In genomic region chr1:131528081-131528507, GRCm38 (mm10) we compare ENCODE assay signal across 8 mouse cellular contexts. TPM values are rescaled to one million over a fixed set of nuclear protein-coding genes. Genes with fewer than 3 reads are reported as not detected.
DNase-seq lines count a peak whose midpoint lies in the region; ATAC-seq and TF ChIP-seq lines count a peak whose summit lies in the region.

No protein-coding gene starts in this region.

- no peak for TF ChIP-seq RAD21 in CH12.LX (IDR thresholded peaks at IDR 0.05; ENCODE audit: low read depth, low read length)

- no peak for TF ChIP-seq CTCF in CH12.LX (conservative IDR thresholded peaks at IDR 0.05 in 1 of 2, IDR thresholded peaks at IDR 0.05 in 1 of 2; ENCODE audit: low read depth in 2 of 2, low read length in 2 of 2)

- WGBS in embryonic facial prominence, embryonic 13.5 days: under 1% methylated on average over 34 of the region's 34 CpGs
- WGBS in liver, embryonic 16.5 days (ENCODE audit: insufficient replicate concordance): under 1% methylated on average over 34 of the region's 34 CpGs
- under 1% methylated on average over 34 of the region's 34 CpGs for WGBS in neural tube, embryonic 12.5 days

- ATAC-seq in embryonic facial prominence, embryonic 13.5 days (ENCODE audit: insufficient number of reproducible peaks, insufficient read depth, low FRiP score, low TSS enrichment, low read depth): no peak
- peak; percentile 8 for ATAC-seq in liver, embryonic 16.5 days (ENCODE audit: low read depth)
- ATAC-seq in neural tube, embryonic 12.5 days (ENCODE audit: low FRiP score, low read depth): no peak

- peak overlapping the region; percentile 38; the same call in 1 of the 2 replicates for H3K4me2 ChIP-seq in CH12.LX (ENCODE audit: insufficient read depth, low read depth, poor library complexity, severe bottlenecking)
- peak overlapping the region; percentile 87 for H3K4me2 ChIP-seq in embryonic facial prominence, embryonic 13.5 days
- peak overlapping the region; percentile 96 for H3K4me2 ChIP-seq in liver, embryonic 16.5 days (ENCODE audit: low read depth, low read length)
- H3K4me2 ChIP-seq in neural tube, embryonic 12.5 days (replicated peaks): peak overlapping the region; percentile 96

- H3K4me3 ChIP-seq in CH12.LX (replicated peaks in 1 of 3; ENCODE audit: low read depth in 2 of 3, low read length in 2 of 3, poor library complexity in 1 of 3): peak overlapping the region; percentile 80 to 96 (median 86)
- H3K4me3 ChIP-seq in embryonic facial prominence, embryonic 13.5 days: peak overlapping the region; percentile 71
- peak overlapping the region; percentile 81 for H3K4me3 ChIP-seq in liver, embryonic 16.5 days (ENCODE audit: low read depth, low read length)
- H3K4me3 ChIP-seq in neural tube, embryonic 12.5 days: peak overlapping the region; percentile 60

- H3K9ac ChIP-seq in CH12.LX (ENCODE audit: insufficient read depth, low read depth): peak overlapping the region; percentile 62
- H3K9ac ChIP-seq in embryonic facial prominence, embryonic 13.5 days: peak overlapping the region; percentile 77
- peak overlapping the region; percentile 68 for H3K9ac ChIP-seq in liver, embryonic 16.5 days (ENCODE audit: low read depth, low read length)
- H3K9ac ChIP-seq in neural tube, embryonic 12.5 days: peak overlapping the region; percentile 53

- no peaks in the 10 kb centered on the region for H3K9me3 ChIP-seq in CH12.LX (replicated peaks; ENCODE audit: low read length)
- no peaks in the 10 kb centered on the region for H3K9me3 ChIP-seq in embryonic facial prominence, embryonic 13.5 days
- no peaks in the 10 kb centered on the region for H3K9me3 ChIP-seq in liver, embryonic 16.5 days (replicated peaks; ENCODE audit: control insufficient read depth, low read length)
- H3K9me3 ChIP-seq in neural tube, embryonic 12.5 days: no peaks in the 10 kb centered on the region

- H3K27me3 ChIP-seq in CH12.LX (replicated peaks): no peaks in the 10 kb centered on the region
- no peaks in the 10 kb centered on the region for H3K27me3 ChIP-seq in embryonic facial prominence, embryonic 13.5 days
- H3K27me3 ChIP-seq in liver, embryonic 16.5 days (ENCODE audit: control insufficient read depth, insufficient read depth, low read depth, low read length): no peaks in the 10 kb centered on the region
- no peaks in the 10 kb centered on the region for H3K27me3 ChIP-seq in neural tube, embryonic 12.5 days (replicated peaks)

- peak; percentile 22 for TF ChIP-seq POLR2A in CH12.LX (IDR thresholded peaks at IDR 0.05; ENCODE audit: low read depth, low read length)

- DNase-seq in CH12.LX (ENCODE audit: extremely low read depth): peak; percentile 42
- peak; percentile 84 for DNase-seq in adrenal gland, postnatal 25 days
- DNase-seq in heart, adult 9 months (ENCODE audit: low spot score in 2 of 2): peak; percentile 61 to 75
- peak; percentile 59 for DNase-seq in kidney, adult 9 months
- DNase-seq in thymus, postnatal 4 days: no peak

- peaks cover 2 to 44% of the 10 kb centered on the region in 2 experiments; a peak in 3 of 4 replicates for H3K4me1 ChIP-seq in CH12.LX (ENCODE audit: control insufficient read depth in 1 of 2, insufficient read depth in 2 of 2)
- peaks cover 41% of the 10 kb centered on the region for H3K4me1 ChIP-seq in embryonic facial prominence, embryonic 13.5 days
- H3K4me1 ChIP-seq in liver, embryonic 16.5 days (ENCODE audit: control insufficient read depth, low read depth, low read length): peaks cover 25% of the 10 kb centered on the region
- peaks cover 40% of the 10 kb centered on the region for H3K4me1 ChIP-seq in neural tube, embryonic 12.5 days

- peaks cover 0 to 17% of the 10 kb centered on the region in 2 experiments for H3K36me3 ChIP-seq in CH12.LX (replicated peaks in 1 of 2; ENCODE audit: control insufficient read depth in 1 of 2, insufficient read depth in 1 of 2, low read length in 1 of 2)
- no peaks in the 10 kb centered on the region for H3K36me3 ChIP-seq in embryonic facial prominence, embryonic 13.5 days
- no peaks in the 10 kb centered on the region for H3K36me3 ChIP-seq in liver, embryonic 16.5 days (ENCODE audit: control insufficient read depth, insufficient read depth)
- H3K36me3 ChIP-seq in neural tube, embryonic 12.5 days: no peaks in the 10 kb centered on the region

- no peak for TF ChIP-seq EP300 in CH12.LX (IDR thresholded peaks at IDR 0.05; ENCODE audit: low read length)

- in situ Hi-C loops in CH12.LX (cut with MboI; ENCODE audit: low pct_ligation_motif_present, low pct_unique_long_range_greater_than_20kb, low sequenced_read_pairs): no loop called here

- peak overlapping the region; percentile 78 for H3K27ac ChIP-seq in CH12.LX (ENCODE audit: insufficient read depth, low read depth)
- H3K27ac ChIP-seq in embryonic facial prominence, embryonic 13.5 days: peak overlapping the region; percentile 89
- H3K27ac ChIP-seq in liver, embryonic 16.5 days (ENCODE audit: low read length): peak overlapping the region; percentile 92
- no peak overlapping the region; the same call in 1 of the 2 replicates for H3K27ac ChIP-seq in neural tube, embryonic 12.5 days

- dilution Hi-C loops in CH12.LX (cut with MboI; ENCODE audit: extremely low pct_ligation_motif_present, extremely low pct_unique_long_range_greater_than_20kb, low sequenced_read_pairs): no loop called here

- H3K79me2 ChIP-seq in CH12.LX (replicated peaks; ENCODE audit: control insufficient read depth, extremely low read depth, insufficient read depth, poor library complexity, severe bottlenecking): peaks cover 55% of the 10 kb centered on the region

TF ChIP-seq in CH12.LX, 34 proteins besides CTCF, POLR2A, EP300 and RAD21:
- TF ChIP-seq MEF2A (IDR thresholded peaks at IDR 0.05; ENCODE audit: borderline replicate concordance, low read depth, low read length) (0 out of 2 replicates have a peak, but pooled peaks have one; percentile 1), MAX (IDR thresholded peaks at IDR 0.05; ENCODE audit: low read length) (no peak; the same call in 1 of the 2 replicates), UBTF (IDR thresholded peaks at IDR 0.05; ENCODE audit: low read depth, low read length) (peak; percentile 74; the same call in 1 of the 2 replicates), SMC3 (IDR thresholded peaks at IDR 0.05; ENCODE audit: low read depth, low read length) (no peak), TBP (conservative IDR thresholded peaks at IDR 0.05; ENCODE audit: low read depth, low read length) (peak; percentile 84), IRF4 (IDR thresholded peaks at IDR 0.05; ENCODE audit: low read depth, low read length) (no peak), MXI1 (IDR thresholded peaks at IDR 0.05; ENCODE audit: low read depth, low read length) (peak; percentile 89)
TF ChIP-seq in CH12.LX: peak in this region for 4.

RNA-seq across cellular contexts. Expression of gene Fam72a, which starts 0.4 kb away (rescaled TPM):
- total RNA-seq in CH12.LX (2012; rRNA removed) (10.5 and 12.7 TPM in 2 replicates), CH12.LX (2014; rRNA removed) (18.9 and 22.4 TPM in 2 replicates)
- 19.1 and 21.7 TPM in 2 replicates for polyA plus RNA-seq in CH12.LX (2012; ENCODE audit: insufficient read length, low read depth)
- total RNA-seq in adrenal gland, postnatal 25 days (2021): 1.4 and 1.9 TPM in 2 replicates
- polyA plus RNA-seq in embryonic facial prominence, embryonic 13.5 days (2015; fragmentation: Nextera tagmentation; extraction: Ambion mirVana): 3.3 and 3.5 TPM in 2 replicates
- 0.97 and 1.3 TPM in 2 replicates for polyA plus RNA-seq in liver, embryonic 16.5 days (2015; fragmentation: Nextera tagmentation; extraction: Ambion mirVana)
- polyA plus RNA-seq in neural tube, embryonic 12.5 days (2016; fragmentation: Nextera tagmentation; extraction: Ambion mirVana): 2.4 and 3.4 TPM in 2 replicates

RNA-seq across cellular contexts. Expression of gene Srgap2, which starts 0.9 kb away (rescaled TPM):
- total RNA-seq in CH12.LX (2012; rRNA removed): 19.9 and 28.1 TPM in 2 replicates
- 8.9 and 9.7 TPM in 2 replicates for total RNA-seq in CH12.LX (2014; rRNA removed)
- 21.6 and 26.8 TPM in 2 replicates for polyA plus RNA-seq in CH12.LX (2012; ENCODE audit: insufficient read length, low read depth)
- total RNA-seq in adrenal gland, postnatal 25 days (2021): 29.5 and 37.2 TPM in 2 replicates
- 16.6 and 20.0 TPM in 2 replicates for polyA plus RNA-seq in embryonic facial prominence, embryonic 13.5 days (2015; fragmentation: Nextera tagmentation; extraction: Ambion mirVana)
- polyA plus RNA-seq in liver, embryonic 16.5 days (2015; fragmentation: Nextera tagmentation; extraction: Ambion mirVana): 3.7 and 5.3 TPM in 2 replicates
- polyA plus RNA-seq in neural tube, embryonic 12.5 days (2016; fragmentation: Nextera tagmentation; extraction: Ambion mirVana): 13.5 and 14.2 TPM in 2 replicates

Comparison
In these comparisons a context has a peak if more than half of its experiments do, and no peak if none do; other contexts are left out.
1. H3K4me2 ChIP-seq: peak in every context shown above with its lines; median percentile 96 in liver, embryonic 16.5 days; 96 in neural tube, embryonic 12.5 days; 87 in embryonic facial prominence, embryonic 13.5 days; 38 in CH12.LX.